Mouse (Mus musculus) embryonic fibroblast, embryonic 13.5 days (primary cell): Measurements from ENCODE around the gene Schip1.

Experiments used
- CTCF ChIP-seq: IDR thresholded peaks from 2 replicates; pipeline ENCODE4 v1.5.1; 2011; ENCODE audit warnings: mild to moderate bottlenecking, control low read depth, low read length, moderate library complexity, borderline replicate concordance; ENCODE audit not compliant: insufficient read depth
- POLR2A ChIP-seq: IDR thresholded peaks from 2 replicates; pipeline ENCODE4 v1.6.1; 2011; ENCODE audit warnings: low read depth, mild to moderate bottlenecking, control low read depth, low read length, moderate library complexity

GRCm38 (mm10) chr3:68388023-68388422, 323.4 kb downstream of the Schip1 start:
- TF ChIP-seq POLR2A = no peak
- no peak for TF ChIP-seq CTCF
